Mouse (Mus musculus) telencephalon, adult 2 months (tissue): ENCODE data around the gene Krt4.

Source experiments
- DNase-seq: peaks from one replicate; pipeline ENCODE4 v3.0.0-alpha.2; 2011; ENCODE audit warnings: low read depth, low spot score

Gene Krt4

DNA sequence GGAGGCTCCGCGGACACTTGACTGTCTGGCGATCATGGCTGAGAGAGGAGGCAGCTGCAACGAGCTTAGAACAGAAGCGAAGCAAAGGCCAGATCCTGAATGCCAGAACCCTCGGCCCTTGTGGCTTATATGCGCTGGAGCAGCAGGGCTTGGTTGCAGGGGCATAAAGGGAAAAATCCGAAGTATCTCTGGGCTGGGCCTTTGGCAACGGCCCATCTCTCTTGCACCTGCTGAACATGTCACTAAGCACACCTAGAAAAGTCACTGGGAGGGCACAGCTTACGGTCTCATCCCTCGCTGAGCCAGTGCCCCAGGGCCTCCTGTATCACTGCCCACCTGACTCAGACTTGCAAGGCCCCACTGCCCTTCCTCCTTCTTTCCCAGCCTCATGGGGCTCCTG is at the start of gene Krt4:
TSS of gene Krt4 (minus strand) at position 101 of the 400 bp plus-strand sequence.
- no peak for DNase-seq

- DNase-seq: peak; percentile 59
These were observed 49.0 kb upstream of the Krt4 start for GRCm38 (mm10) chr15:101973414-101974077.

- DNase-seq: no peak
These were observed 46.0 kb upstream of the Krt4 start for GRCm38 (mm10) chr15:101970536-101970935.

DNA sequence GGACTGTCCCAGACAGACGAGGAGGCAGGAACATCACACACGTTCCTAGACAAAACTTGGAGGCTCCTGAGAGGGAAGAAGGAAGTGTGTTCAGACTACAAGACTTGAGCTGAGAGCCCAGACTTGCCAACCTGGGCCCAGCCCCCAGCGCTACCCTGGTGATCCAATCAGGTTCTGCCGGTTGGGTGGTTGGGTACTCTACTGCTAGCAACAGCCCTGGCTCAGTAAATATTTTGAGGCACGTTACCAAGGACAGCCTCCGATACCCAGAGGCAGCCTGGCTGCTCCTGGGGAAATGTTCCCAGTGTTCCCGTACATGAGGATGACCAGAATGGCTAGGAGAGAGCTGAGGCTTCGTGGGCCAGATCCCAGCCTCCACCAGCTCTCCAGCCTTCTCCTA is 42.3 kb upstream of the Krt4 start:
- no peak for DNase-seq

- DNase-seq: no peak
These were observed 34.4 kb upstream of the Krt4 start for GRCm38 (mm10) chr15:101958891-101959290.

- no peak for DNase-seq
These were observed 29.7 kb upstream of the Krt4 start, which contains the start of gene Krt78 for GRCm38 (mm10) chr15:101954187-101954586. Gene Krt78, minus strand, starts transcription at chr15:101954287.

DNA sequence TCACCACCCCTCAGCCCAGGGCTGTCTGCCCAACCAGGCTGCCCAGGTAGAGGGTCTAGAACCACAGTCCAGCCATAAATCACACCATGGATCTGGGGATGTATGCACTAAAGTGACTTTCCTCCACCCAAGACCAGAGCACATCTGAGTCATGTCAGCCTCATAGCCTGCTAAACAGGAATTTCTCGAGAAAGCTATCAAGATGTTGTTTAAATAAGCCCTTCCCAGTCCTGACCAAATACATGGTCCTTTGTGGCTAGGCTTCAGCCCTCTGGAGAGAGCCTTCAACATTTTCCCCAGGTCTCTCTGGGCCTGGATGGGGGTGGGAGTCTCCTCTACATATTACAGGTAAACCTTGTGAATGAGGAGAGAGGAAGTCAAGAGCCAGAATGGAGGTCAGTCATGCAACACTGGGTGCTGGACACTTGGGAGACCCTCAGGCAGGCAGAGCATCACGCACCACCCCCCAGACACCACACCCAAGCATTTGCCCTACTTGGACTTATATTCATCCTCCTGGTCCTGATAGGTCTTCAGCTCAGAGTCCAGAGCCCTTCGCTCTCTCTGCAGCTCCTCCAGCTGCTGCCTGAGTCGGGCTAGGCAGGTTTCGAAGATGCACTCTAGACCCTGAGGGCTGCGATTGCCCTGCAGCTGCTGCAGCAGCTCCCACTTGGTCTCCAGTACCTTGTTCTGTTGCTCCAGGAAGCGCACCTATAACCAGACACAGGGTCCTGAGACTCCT is 28.4 kb upstream of the Krt4 start:
- DNase-seq: no peak

GRCm38 (mm10) chr15:101945430-101945829 is 20.9 kb upstream of the Krt4 start:
- no peak for DNase-seq

- no peak for DNase-seq
These were observed 17.4 kb upstream of the Krt4 start for GRCm38 (mm10) chr15:101941948-101942347.

DNA sequence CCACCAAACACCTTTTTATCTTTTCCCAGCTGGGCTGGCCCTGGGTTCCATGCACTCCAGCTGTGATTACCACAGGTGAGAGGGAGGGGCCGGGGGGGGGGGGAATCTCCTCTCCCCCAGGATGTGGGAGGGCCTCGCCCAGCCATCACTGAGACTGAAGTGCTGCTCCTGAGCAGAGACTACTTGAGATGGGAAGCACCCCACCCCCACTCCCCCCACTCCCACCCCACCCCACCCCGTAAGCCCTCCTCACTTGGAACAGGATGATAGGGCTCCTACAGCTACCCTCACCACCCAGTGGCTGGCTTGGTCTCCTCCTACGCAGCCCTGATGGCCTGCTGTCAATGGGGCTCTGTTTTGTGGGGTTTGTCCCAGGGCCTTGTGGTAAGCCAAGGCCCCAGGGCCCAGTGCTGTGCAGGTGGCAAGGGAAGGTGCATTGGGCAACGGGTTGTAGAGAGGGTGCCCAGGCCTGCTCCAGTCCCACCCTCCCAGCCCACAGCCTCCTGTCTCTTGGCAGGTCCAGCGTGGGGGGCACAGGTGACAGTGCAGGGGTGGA is 15.8 kb upstream of the Krt4 start, which contains the start of gene Krt79:
TSS of gene Krt79 (minus strand) at position 51 of the 556 bp plus-strand sequence.
- DNase-seq: no peak

DNA sequence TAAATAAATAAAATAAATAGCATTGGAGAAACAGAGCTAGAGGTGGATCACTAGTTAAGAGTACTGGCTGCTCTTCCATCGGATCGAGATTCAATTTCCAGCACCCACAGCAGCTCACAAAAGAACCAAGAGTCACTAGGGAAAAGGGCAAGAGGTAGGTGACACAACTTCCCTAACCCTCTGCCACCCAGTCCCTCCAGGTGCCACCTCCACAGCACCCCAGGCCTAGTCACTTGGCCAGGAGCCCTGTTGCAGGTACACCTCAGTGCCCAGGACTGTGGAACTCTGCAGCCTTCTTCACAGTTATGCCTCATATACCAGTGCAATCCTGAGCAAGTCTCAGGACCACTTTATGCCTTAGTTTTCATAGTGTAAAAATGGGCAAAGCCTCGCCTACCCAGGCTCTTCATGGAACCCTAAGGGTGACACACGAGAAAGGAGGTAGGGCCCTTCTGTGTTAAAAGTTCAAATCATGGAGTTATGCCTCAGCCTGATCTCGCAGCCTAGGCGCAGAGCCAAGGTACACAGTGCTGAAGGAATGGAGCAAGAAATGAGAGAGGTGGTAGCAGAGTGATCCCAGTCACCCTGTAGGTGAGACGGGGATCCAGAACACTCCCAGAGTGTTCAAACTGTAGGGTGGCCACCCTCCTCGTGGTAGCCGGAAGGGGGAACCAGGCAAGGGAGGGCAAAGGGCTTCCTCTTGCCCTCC is 14.2 kb upstream of the Krt4 start:
- no peak for DNase-seq

- no peak for DNase-seq
These were observed 8.5 kb upstream of the Krt4 start for GRCm38 (mm10) chr15:101933024-101933423.

DNA sequence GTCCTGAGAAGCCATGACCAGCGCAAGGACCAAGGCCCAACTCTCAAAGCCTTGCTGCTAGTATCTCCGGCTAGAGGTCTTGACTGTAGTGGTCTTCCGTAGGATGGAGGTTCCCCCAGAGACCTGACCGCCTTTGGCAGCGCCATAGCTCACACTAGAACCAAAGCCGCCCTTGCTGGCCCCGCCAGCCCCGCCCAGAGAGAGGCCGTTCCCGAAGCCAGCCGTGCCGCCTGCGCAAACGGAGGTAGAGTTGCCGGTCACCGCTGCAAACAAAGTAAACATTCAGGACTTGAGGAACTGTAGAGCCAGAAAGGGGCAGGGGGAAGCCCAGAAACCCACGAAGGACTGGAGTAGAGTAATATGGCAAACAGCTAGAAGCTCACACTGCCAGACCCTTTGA is 5.1 kb upstream of the Krt4 start:
- no peak for DNase-seq

- DNase-seq: no peak
These were observed 4.6 kb upstream of the Krt4 start for GRCm38 (mm10) chr15:101929087-101929486.

DNA sequence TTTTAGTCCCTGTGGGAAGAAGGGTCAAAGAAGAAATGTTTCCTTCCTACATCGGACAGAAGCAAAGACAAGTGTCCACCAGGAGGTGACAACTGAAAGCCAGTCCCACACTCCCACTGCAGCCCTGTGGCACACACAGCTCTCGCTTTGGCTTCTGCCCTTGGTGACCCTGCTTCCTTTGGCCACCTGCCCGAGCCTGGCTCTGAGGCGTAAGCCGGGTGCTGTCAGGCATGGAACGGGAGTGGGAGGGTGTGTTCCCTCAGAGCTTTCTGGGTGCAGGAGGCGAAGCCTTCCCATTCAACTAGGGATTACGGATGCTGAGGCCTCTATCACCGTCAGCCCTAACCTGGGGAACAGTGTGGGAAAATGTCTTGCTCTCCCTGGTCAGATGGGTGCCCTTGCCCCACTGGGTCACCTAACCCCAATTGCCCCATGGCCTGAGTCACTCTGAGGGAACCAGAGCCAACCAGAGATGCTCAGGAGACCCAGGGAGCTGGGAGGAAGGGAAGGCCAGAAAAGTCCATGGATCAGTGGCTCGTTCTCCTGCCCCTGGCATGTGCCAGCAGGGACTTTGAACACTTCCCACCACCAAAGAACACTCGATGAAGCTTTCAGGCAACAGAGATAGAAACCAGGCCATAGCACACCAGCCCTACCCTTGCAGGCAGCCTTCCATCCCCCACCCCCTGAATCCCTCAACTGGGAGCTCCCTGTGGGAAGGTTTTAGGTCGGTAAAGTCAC is 3.0 kb upstream of the Krt4 start:
- DNase-seq: no peak

- DNase-seq: no peak
These were observed 506 bp upstream of the Krt4 start for GRCm38 (mm10) chr15:101925041-101925440.

GRCm38 (mm10) chr15:101922296-101922695 is 2.2 kb downstream of the Krt4 start:
- no peak for DNase-seq

DNA sequence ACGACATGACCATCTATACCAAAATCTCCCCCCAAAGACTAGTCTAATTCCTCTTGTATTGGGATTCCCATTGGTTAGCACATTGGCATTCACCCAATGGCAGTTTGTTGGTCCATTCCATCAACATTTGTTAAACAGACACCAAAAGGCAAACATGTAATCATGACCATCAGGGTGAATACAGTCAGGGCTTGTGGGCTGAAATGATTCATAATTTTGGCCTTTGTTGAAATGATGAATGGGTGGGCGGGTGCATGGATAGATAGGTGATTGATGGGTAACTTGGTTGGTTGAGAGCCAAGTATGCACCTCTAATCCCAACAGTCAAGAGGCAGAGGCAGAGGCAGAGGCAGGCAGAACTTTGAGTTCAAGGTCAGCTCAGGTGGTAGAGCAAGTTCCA is 8.5 kb downstream of the Krt4 start:
- DNase-seq: no peak

DNA sequence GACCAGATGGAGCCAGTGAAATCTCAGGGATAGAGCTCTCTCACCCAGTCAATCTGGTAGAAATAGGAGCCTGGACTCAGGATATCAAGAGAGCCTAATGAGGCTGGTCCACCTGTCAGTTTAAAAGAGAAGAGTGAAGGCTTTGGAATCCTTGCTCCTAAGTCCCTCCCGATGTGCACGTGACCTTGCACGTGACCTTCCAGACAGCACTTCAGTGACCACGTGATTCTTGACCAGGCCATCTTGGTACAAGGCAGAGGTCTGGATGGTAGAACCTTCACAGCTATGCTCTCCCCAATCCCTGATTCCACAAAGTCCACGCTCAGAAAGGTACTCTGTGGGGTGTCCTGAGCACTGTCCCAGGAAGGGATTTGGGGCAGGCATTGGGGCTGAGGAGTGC is 19.7 kb downstream of the Krt4 start:
- no peak for DNase-seq

GRCm38 (mm10) chr15:101902171-101903149 is 22.1 kb downstream of the Krt4 start:
- no peak for DNase-seq
